Mouse (Mus musculus): Measurements from ENCODE around the gene Unc50. TPM values are rescaled to one million over a fixed set of nuclear protein-coding genes. Genes with fewer than 3 reads are reported as not detected.

Gene Unc50
- 10 to 100 TPM; 31.6 to 33.1 TPM for total RNA-seq (2023)

GRCm38 (mm10) chr1:37429366-37430296 is at the start of gene Unc50, which contains the start of gene Coa5:
Unc50 (plus strand) TSS chr1:37430139.
Coa5 (minus strand) TSS chr1:37430103.

Other genes with a start within 250 kb of the Unc50 start
- not detected for gene Cnga3, start 215.7 kb upstream of the Unc50 start, total RNA-seq (2023)
- gene Inpp4a, start 130.3 kb upstream of the Unc50 start, total RNA-seq (2023), result 100 to 1,000 TPM; 146 to 163 TPM
- gene Coa5, start within 50 bp of the Unc50 start, total RNA-seq (2023), result 10 to 100 TPM; 26.6 to 30.2 TPM
- 10 to 100 TPM; 21.3 to 22.6 TPM for gene Mgat4a, start 110.9 kb downstream of the Unc50 start, total RNA-seq (2023)